Mouse (Mus musculus) heart, adult 2 months (tissue): ENCODE results near the gene Alpk1.

ENCODE experiments used
- CTCF ChIP-seq: fragments of 200-600 bp; IDR thresholded peaks from 2 replicates; pipeline ENCODE4 v1.8.1; 2022; ENCODE audit warnings: antibody characterized with exemption, mild to moderate bottlenecking, moderate library complexity
- POLR2A ChIP-seq: fragments of 200-500 bp; IDR thresholded peaks from 2 replicates; pipeline ENCODE4 v1.6.1; 2011; ENCODE audit warnings: mild to moderate bottlenecking, low read depth, low read length, control low read depth; ENCODE audit not compliant: insufficient read depth

- TF ChIP-seq POLR2A = no peak
- no peak for TF ChIP-seq CTCF
Measured at GRCm38 (mm10) chr3:127737876-127738275, 42.5 kb downstream of the Alpk1 start.
